Mouse (Mus musculus): ENCODE measurements around the gene Mrps35. TPM values are rescaled to one million over a fixed set of nuclear protein-coding genes. Genes with fewer than 3 reads are reported as not detected.
A peak's percentile ranks its signal among the peaks of the same experiment; 100 is the strongest.

Mrps35 gene
- polyA plus RNA-seq, 1 experiment from 2014 or later, result 135 TPM

DNA sequence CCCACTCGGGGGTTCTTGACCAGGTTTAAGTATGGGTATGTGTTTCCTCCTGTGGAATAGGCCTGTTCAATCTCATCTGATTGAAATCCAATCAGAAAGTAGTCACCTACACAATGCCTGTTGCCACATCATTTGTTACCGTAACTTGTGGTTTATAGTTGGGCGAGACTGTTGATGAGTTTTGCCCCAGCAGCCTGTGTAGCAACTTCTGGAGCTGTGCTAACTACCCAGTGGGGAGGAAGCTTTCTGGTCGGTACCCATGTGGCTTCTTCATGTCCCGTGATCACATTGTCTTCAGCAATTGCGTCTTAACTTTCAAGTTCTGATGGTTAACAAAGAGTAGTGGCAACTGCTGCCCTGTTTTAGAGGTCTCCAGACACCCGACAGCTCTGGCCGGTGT, 9.1 kb downstream of the Mrps35 start:
- no peak overlapping the region for H3K4me3 ChIP-seq (ENCODE audit: low read length)
- H3K36me3 ChIP-seq (ENCODE audit: control insufficient read depth, insufficient read depth, low read length), result peaks cover 70% of the 10 kb centered on the region
- no peak overlapping the region for H3K27ac ChIP-seq (ENCODE audit: low read depth, low read length)
- no peaks in the 10 kb centered on the region for H3K27me3 ChIP-seq (ENCODE audit: control insufficient read depth, insufficient read depth, low read length)
- H3K9me3 ChIP-seq (ENCODE audit: control insufficient read depth, low read length), result no peaks in the 10 kb centered on the region
- 96% methylated on average over 8 of the region's 8 CpGs for WGBS
- no peaks in the 10 kb centered on the region for H3K4me1 ChIP-seq (ENCODE audit: control insufficient read depth, insufficient read depth, low read length)
- no peak overlapping the region for H3K9ac ChIP-seq (ENCODE audit: low read depth, low read length)
- no peak for ATAC-seq (ENCODE audit: low FRiP score, low TSS enrichment)
- no peak overlapping the region for H3K4me2 ChIP-seq (replicated peaks; ENCODE audit: low read depth, low read length)

- Histone ChIP-seq H3K36me3 (ENCODE audit: control insufficient read depth, insufficient read depth, low read length) (peaks cover 68% of the 10 kb centered on the region), H3K27me3 (ENCODE audit: control insufficient read depth, insufficient read depth, low read length) (no peaks in the 10 kb centered on the region), H3K9me3 (ENCODE audit: control insufficient read depth, low read length) (no peaks in the 10 kb centered on the region), H3K4me2 (replicated peaks; ENCODE audit: low read depth, low read length) (no peak overlapping the region), H3K27ac (ENCODE audit: low read depth, low read length) (no peak overlapping the region), H3K4me3 (ENCODE audit: low read length) (no peak overlapping the region), H3K9ac (ENCODE audit: low read depth, low read length) (no peak overlapping the region), H3K4me1 (ENCODE audit: control insufficient read depth, insufficient read depth, low read length) (no peaks in the 10 kb centered on the region)
- no peak for ATAC-seq (ENCODE audit: low FRiP score, low TSS enrichment)
- WGBS, result 95% methylated on average over 9 of the region's 9 CpGs
These were observed 9.9 kb downstream of the Mrps35 start for GRCm38 (mm10) chr6:147052440-147052839.

GRCm38 (mm10) chr6:147053785-147054646, 11.5 kb downstream of the Mrps35 start:
- Histone ChIP-seq H3K27me3 (ENCODE audit: control insufficient read depth, insufficient read depth, low read length) (no peaks in the 10 kb centered on the region), H3K27ac (ENCODE audit: low read depth, low read length) (no peak overlapping the region), H3K9me3 (ENCODE audit: control insufficient read depth, low read length) (no peaks in the 10 kb centered on the region), H3K4me3 (ENCODE audit: low read length) (no peak overlapping the region), H3K4me1 (ENCODE audit: control insufficient read depth, insufficient read depth, low read length) (no peaks in the 10 kb centered on the region), H3K36me3 (ENCODE audit: control insufficient read depth, insufficient read depth, low read length) (peaks cover 65% of the 10 kb centered on the region), H3K4me2 (replicated peaks; ENCODE audit: low read depth, low read length) (no peak overlapping the region), H3K9ac (ENCODE audit: low read depth, low read length) (no peak overlapping the region)
- no peak for ATAC-seq (ENCODE audit: low FRiP score, low TSS enrichment)
- 76% methylated on average over 19 of the region's 19 CpGs for WGBS

GRCm38 (mm10) chr6:147055374-147055977, 12.9 kb downstream of the Mrps35 start:
- no peak overlapping the region for H3K4me2 ChIP-seq (replicated peaks; ENCODE audit: low read depth, low read length)
- 56% methylated on average over 10 of the region's 10 CpGs for WGBS
- no peak overlapping the region for H3K27ac ChIP-seq (ENCODE audit: low read depth, low read length)
- H3K4me1 ChIP-seq (ENCODE audit: control insufficient read depth, insufficient read depth, low read length), result no peaks in the 10 kb centered on the region
- H3K9ac ChIP-seq (ENCODE audit: low read depth, low read length), result no peak overlapping the region
- no peaks in the 10 kb centered on the region for H3K9me3 ChIP-seq (ENCODE audit: control insufficient read depth, low read length)
- peaks cover 57% of the 10 kb centered on the region for H3K36me3 ChIP-seq (ENCODE audit: control insufficient read depth, insufficient read depth, low read length)
- no peak overlapping the region for H3K4me3 ChIP-seq (ENCODE audit: low read length)
- no peaks in the 10 kb centered on the region for H3K27me3 ChIP-seq (ENCODE audit: control insufficient read depth, insufficient read depth, low read length)
- ATAC-seq (ENCODE audit: low FRiP score, low TSS enrichment), result peak; percentile 86

DNA sequence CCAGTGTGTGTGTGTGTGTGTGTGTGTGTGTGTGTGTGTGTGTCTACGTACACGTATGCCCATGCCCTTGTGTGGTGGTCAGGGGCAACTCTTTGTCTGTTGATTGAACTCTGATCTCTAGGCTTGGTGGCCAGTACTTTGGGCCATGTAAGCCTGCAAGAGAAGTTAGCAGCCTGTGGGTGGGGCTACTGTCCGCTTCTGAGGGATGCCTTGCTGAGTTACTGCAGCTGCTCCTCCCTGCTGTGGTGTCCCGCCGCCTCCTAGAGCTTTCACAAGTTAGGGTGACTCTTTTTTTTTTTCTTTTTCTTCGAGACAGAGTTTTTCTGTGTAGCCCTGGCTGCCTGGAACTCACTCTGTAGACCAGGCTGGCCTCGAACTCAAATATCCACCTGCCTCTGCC, 16.8 kb downstream of the Mrps35 start:
- Histone ChIP-seq H3K27ac (ENCODE audit: low read depth, low read length) (no peak overlapping the region), H3K27me3 (ENCODE audit: control insufficient read depth, insufficient read depth, low read length) (no peaks in the 10 kb centered on the region), H3K9me3 (ENCODE audit: control insufficient read depth, low read length) (no peaks in the 10 kb centered on the region), H3K4me2 (replicated peaks; ENCODE audit: low read depth, low read length) (no peak overlapping the region), H3K36me3 (ENCODE audit: control insufficient read depth, insufficient read depth, low read length) (peaks cover 65% of the 10 kb centered on the region), H3K4me3 (ENCODE audit: low read length) (no peak overlapping the region), H3K9ac (ENCODE audit: low read depth, low read length) (no peak overlapping the region), H3K4me1 (ENCODE audit: control insufficient read depth, insufficient read depth, low read length) (no peaks in the 10 kb centered on the region)
- no peak for ATAC-seq (ENCODE audit: low FRiP score, low TSS enrichment)
- 65% methylated on average over 7 of the region's 7 CpGs for WGBS

GRCm38 (mm10) chr6:147061630-147062029, 19.1 kb downstream of the Mrps35 start:
- Histone ChIP-seq H3K27ac (ENCODE audit: low read depth, low read length) (no peak overlapping the region), H3K9me3 (ENCODE audit: control insufficient read depth, low read length) (no peaks in the 10 kb centered on the region), H3K27me3 (ENCODE audit: control insufficient read depth, insufficient read depth, low read length) (no peaks in the 10 kb centered on the region), H3K4me2 (replicated peaks; ENCODE audit: low read depth, low read length) (no peak overlapping the region), H3K4me3 (ENCODE audit: low read length) (no peak overlapping the region), H3K36me3 (ENCODE audit: control insufficient read depth, insufficient read depth, low read length) (peaks cover 61% of the 10 kb centered on the region), H3K9ac (ENCODE audit: low read depth, low read length) (no peak overlapping the region), H3K4me1 (ENCODE audit: control insufficient read depth, insufficient read depth, low read length) (no peaks in the 10 kb centered on the region)
- ATAC-seq (ENCODE audit: low FRiP score, low TSS enrichment), result no peak
- whole genome bisulfite sequencing, result 90% methylated on average over 9 of the region's 9 CpGs

GRCm38 (mm10) chr6:147062034-147062433, 19.5 kb downstream of the Mrps35 start:
- no peak overlapping the region for H3K27ac ChIP-seq (ENCODE audit: low read depth, low read length)
- H3K36me3 ChIP-seq (ENCODE audit: control insufficient read depth, insufficient read depth, low read length), result peaks cover 62% of the 10 kb centered on the region
- no peaks in the 10 kb centered on the region for H3K27me3 ChIP-seq (ENCODE audit: control insufficient read depth, insufficient read depth, low read length)
- H3K4me1 ChIP-seq (ENCODE audit: control insufficient read depth, insufficient read depth, low read length), result no peaks in the 10 kb centered on the region
- H3K9ac ChIP-seq (ENCODE audit: low read depth, low read length), result no peak overlapping the region
- 70% methylated on average over 7 of the region's 7 CpGs for WGBS
- H3K9me3 ChIP-seq (ENCODE audit: control insufficient read depth, low read length), result no peaks in the 10 kb centered on the region
- no peak overlapping the region for H3K4me2 ChIP-seq (replicated peaks; ENCODE audit: low read depth, low read length)
- ATAC-seq (ENCODE audit: low FRiP score, low TSS enrichment), result no peak
- H3K4me3 ChIP-seq (ENCODE audit: low read length), result no peak overlapping the region

DNA sequence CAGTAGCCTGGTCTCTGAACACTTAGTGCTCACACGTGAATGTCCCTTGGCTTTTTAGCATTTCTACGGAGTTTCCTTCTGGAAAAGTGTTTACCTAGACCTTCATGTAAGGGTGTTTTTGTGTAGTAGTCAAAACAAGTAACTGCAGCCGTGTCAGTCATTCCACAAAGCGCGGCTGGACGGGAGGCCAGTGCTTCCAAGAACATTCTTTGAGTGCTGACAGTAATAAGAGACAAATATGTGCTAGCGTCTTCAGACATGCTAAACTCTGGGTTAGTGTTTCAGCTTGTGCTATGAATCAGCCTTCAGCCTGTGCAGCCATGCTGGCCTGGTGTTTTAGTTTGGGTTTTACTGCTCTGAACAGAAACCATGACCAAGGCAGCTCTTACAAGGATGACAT, 20.1 kb downstream of the Mrps35 start:
- no peaks in the 10 kb centered on the region for H3K9me3 ChIP-seq (ENCODE audit: control insufficient read depth, low read length)
- no peak overlapping the region for H3K4me3 ChIP-seq (ENCODE audit: low read length)
- no peak overlapping the region for H3K27ac ChIP-seq (ENCODE audit: low read depth, low read length)
- no peak overlapping the region for H3K4me2 ChIP-seq (replicated peaks; ENCODE audit: low read depth, low read length)
- WGBS, result 76% methylated on average over 7 of the region's 7 CpGs
- peaks cover 67% of the 10 kb centered on the region for H3K36me3 ChIP-seq (ENCODE audit: control insufficient read depth, insufficient read depth, low read length)
- H3K27me3 ChIP-seq (ENCODE audit: control insufficient read depth, insufficient read depth, low read length), result no peaks in the 10 kb centered on the region
- no peaks in the 10 kb centered on the region for H3K4me1 ChIP-seq (ENCODE audit: control insufficient read depth, insufficient read depth, low read length)
- no peak for ATAC-seq (ENCODE audit: low FRiP score, low TSS enrichment)
- H3K9ac ChIP-seq (ENCODE audit: low read depth, low read length), result no peak overlapping the region

DNA sequence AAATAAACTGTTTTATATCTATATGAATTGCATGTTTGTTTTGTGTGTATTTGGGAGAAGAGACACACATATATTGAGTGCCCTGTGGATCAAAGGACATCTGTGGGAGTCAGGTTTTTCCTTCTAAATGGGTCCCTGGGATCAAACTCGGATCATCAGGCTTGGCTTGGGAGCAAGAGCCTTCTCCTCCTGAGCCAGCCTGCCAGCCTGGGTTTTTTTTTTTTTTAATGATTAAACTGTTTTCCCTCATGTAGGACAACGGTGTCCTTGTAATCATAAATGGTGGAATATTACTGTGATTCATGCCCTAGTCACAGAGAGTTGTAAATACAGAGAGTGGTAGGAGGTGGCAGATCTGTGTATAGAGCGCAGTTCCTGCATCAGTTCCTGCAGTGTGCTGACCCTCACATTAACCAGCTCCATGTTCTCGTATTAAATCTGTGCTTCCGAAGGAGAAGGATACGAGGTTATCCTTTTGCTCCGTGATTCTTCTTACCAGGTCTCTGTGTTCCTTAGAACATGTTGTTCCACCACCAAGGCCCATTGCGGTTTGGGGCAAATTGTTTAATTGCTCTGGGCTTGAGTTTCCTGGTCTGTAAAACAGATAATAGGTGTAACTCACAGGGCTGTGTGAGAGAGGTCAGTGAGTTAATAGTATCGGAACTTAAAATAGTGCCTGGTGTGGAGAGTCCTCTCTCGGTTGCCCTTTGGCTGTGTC, 21.8 kb downstream of the Mrps35 start:
- no peak overlapping the region for H3K4me2 ChIP-seq (replicated peaks; ENCODE audit: low read depth, low read length)
- no peak overlapping the region for H3K27ac ChIP-seq (ENCODE audit: low read depth, low read length)
- no peaks in the 10 kb centered on the region for H3K4me1 ChIP-seq (ENCODE audit: control insufficient read depth, insufficient read depth, low read length)
- H3K4me3 ChIP-seq (ENCODE audit: low read length), result no peak overlapping the region
- H3K27me3 ChIP-seq (ENCODE audit: control insufficient read depth, insufficient read depth, low read length), result no peaks in the 10 kb centered on the region
- H3K9ac ChIP-seq (ENCODE audit: low read depth, low read length), result no peak overlapping the region
- ATAC-seq (ENCODE audit: low FRiP score, low TSS enrichment), result no peak
- no peaks in the 10 kb centered on the region for H3K9me3 ChIP-seq (ENCODE audit: control insufficient read depth, low read length)
- WGBS, result 60% methylated on average over 10 of the region's 10 CpGs
- peaks cover 68% of the 10 kb centered on the region for H3K36me3 ChIP-seq (ENCODE audit: control insufficient read depth, insufficient read depth, low read length)
